Mouse (Mus musculus): ENCODE measurements around the gene Ttll3. TPM values are rescaled to one million over a fixed set of nuclear protein-coding genes. Genes with fewer than 3 reads are reported as not detected.

Gene Ttll3
- polyA plus RNA-seq, 1 experiment from 2014 or later: 1.5 TPM

GRCm38 (mm10) chr6:113351653-113352052, 37.4 kb upstream of the Ttll3 start:
- no peak overlapping the region for H3K27ac ChIP-seq (ENCODE audit: low read depth, low read length)
- no peaks in the 10 kb centered on the region for H3K27me3 ChIP-seq (ENCODE audit: control insufficient read depth, insufficient read depth, low read length)
- no peak overlapping the region for H3K9ac ChIP-seq (ENCODE audit: low read depth, low read length)
- no peaks in the 10 kb centered on the region for H3K36me3 ChIP-seq (ENCODE audit: control insufficient read depth, insufficient read depth, low read length)
- ATAC-seq (replicated peaks; ENCODE audit: insufficient number of reproducible peaks, low FRiP score, low TSS enrichment): no peak
- no peak overlapping the region for H3K4me3 ChIP-seq (ENCODE audit: low read depth, low read length)
- H3K9me3 ChIP-seq (replicated peaks; ENCODE audit: control insufficient read depth, low read length): no peaks in the 10 kb centered on the region
- H3K4me2 ChIP-seq: no peak overlapping the region
- 65% methylated on average over 10 of the region's 10 CpGs for WGBS (ENCODE audit: insufficient replicate concordance)
- H3K4me1 ChIP-seq (ENCODE audit: control insufficient read depth, insufficient read depth, low read length): no peaks in the 10 kb centered on the region

- no peak overlapping the region for H3K9ac ChIP-seq (ENCODE audit: low read depth, low read length)
- WGBS (ENCODE audit: insufficient replicate concordance): 70% methylated on average over 3 of the region's 3 CpGs
- H3K27me3 ChIP-seq (ENCODE audit: control insufficient read depth, insufficient read depth, low read length): no peaks in the 10 kb centered on the region
- H3K36me3 ChIP-seq (ENCODE audit: control insufficient read depth, insufficient read depth, low read length): no peaks in the 10 kb centered on the region
- H3K9me3 ChIP-seq (replicated peaks; ENCODE audit: control insufficient read depth, low read length): no peaks in the 10 kb centered on the region
- no peak overlapping the region for H3K27ac ChIP-seq (ENCODE audit: low read depth, low read length)
- no peak overlapping the region for H3K4me3 ChIP-seq (ENCODE audit: low read depth, low read length)
- H3K4me2 ChIP-seq: no peak overlapping the region
- ATAC-seq (replicated peaks; ENCODE audit: insufficient number of reproducible peaks, low FRiP score, low TSS enrichment): no peak
- no peaks in the 10 kb centered on the region for H3K4me1 ChIP-seq (ENCODE audit: control insufficient read depth, insufficient read depth, low read length)
Observed at GRCm38 (mm10) chr6:113352820-113353219, 36.2 kb upstream of the Ttll3 start.

GRCm38 (mm10) chr6:113353696-113354095, 35.4 kb upstream of the Ttll3 start:
- H3K36me3 ChIP-seq (ENCODE audit: control insufficient read depth, insufficient read depth, low read length): no peaks in the 10 kb centered on the region
- H3K9me3 ChIP-seq (replicated peaks; ENCODE audit: control insufficient read depth, low read length): no peaks in the 10 kb centered on the region
- no peak overlapping the region for H3K27ac ChIP-seq (ENCODE audit: low read depth, low read length)
- 66% methylated on average over 3 of the region's 3 CpGs for WGBS (ENCODE audit: insufficient replicate concordance)
- no peak for ATAC-seq (replicated peaks; ENCODE audit: insufficient number of reproducible peaks, low FRiP score, low TSS enrichment)
- no peak overlapping the region for H3K9ac ChIP-seq (ENCODE audit: low read depth, low read length)
- no peak overlapping the region for H3K4me2 ChIP-seq
- H3K27me3 ChIP-seq (ENCODE audit: control insufficient read depth, insufficient read depth, low read length): no peaks in the 10 kb centered on the region
- no peak overlapping the region for H3K4me3 ChIP-seq (ENCODE audit: low read depth, low read length)
- H3K4me1 ChIP-seq (ENCODE audit: control insufficient read depth, insufficient read depth, low read length): no peaks in the 10 kb centered on the region

GRCm38 (mm10) chr6:113361476-113361875, 27.6 kb upstream of the Ttll3 start:
- Histone ChIP-seq H3K4me3 (ENCODE audit: low read depth, low read length) (no peak overlapping the region), H3K9ac (ENCODE audit: low read depth, low read length) (no peak overlapping the region), H3K27me3 (ENCODE audit: control insufficient read depth, insufficient read depth, low read length) (no peaks in the 10 kb centered on the region), H3K4me2 (no peak overlapping the region), H3K4me1 (ENCODE audit: control insufficient read depth, insufficient read depth, low read length) (no peaks in the 10 kb centered on the region), H3K36me3 (ENCODE audit: control insufficient read depth, insufficient read depth, low read length) (no peaks in the 10 kb centered on the region), H3K27ac (ENCODE audit: low read depth, low read length) (no peak overlapping the region), H3K9me3 (replicated peaks; ENCODE audit: control insufficient read depth, low read length) (no peaks in the 10 kb centered on the region)
- no peak for ATAC-seq (replicated peaks; ENCODE audit: insufficient number of reproducible peaks, low FRiP score, low TSS enrichment)
- 73% methylated on average over 4 of the region's 4 CpGs for WGBS (ENCODE audit: insufficient replicate concordance)

- Histone ChIP-seq H3K9ac (ENCODE audit: low read depth, low read length) (no peak overlapping the region), H3K4me1 (ENCODE audit: control insufficient read depth, insufficient read depth, low read length) (no peaks in the 10 kb centered on the region), H3K27me3 (ENCODE audit: control insufficient read depth, insufficient read depth, low read length) (no peaks in the 10 kb centered on the region), H3K27ac (ENCODE audit: low read depth, low read length) (no peak overlapping the region), H3K9me3 (replicated peaks; ENCODE audit: control insufficient read depth, low read length) (no peaks in the 10 kb centered on the region), H3K4me2 (no peak overlapping the region), H3K4me3 (ENCODE audit: low read depth, low read length) (no peak overlapping the region), H3K36me3 (ENCODE audit: control insufficient read depth, insufficient read depth, low read length) (no peaks in the 10 kb centered on the region; the same call in 1 of the 2 replicates)
- WGBS (ENCODE audit: insufficient replicate concordance): 100% methylated on average over 1 of the region's 1 CpGs
- ATAC-seq (replicated peaks; ENCODE audit: insufficient number of reproducible peaks, low FRiP score, low TSS enrichment): no peak
Observed at GRCm38 (mm10) chr6:113362241-113362640, 26.8 kb upstream of the Ttll3 start.

GRCm38 (mm10) chr6:113364518-113365135, 24.4 kb upstream of the Ttll3 start:
- no peak overlapping the region for H3K4me2 ChIP-seq
- no peak overlapping the region for H3K27ac ChIP-seq (ENCODE audit: low read depth, low read length)
- H3K9ac ChIP-seq (ENCODE audit: low read depth, low read length): no peak overlapping the region
- H3K4me3 ChIP-seq (ENCODE audit: low read depth, low read length): no peak overlapping the region
- no peak for ATAC-seq (replicated peaks; ENCODE audit: insufficient number of reproducible peaks, low FRiP score, low TSS enrichment)
- H3K4me1 ChIP-seq (ENCODE audit: control insufficient read depth, insufficient read depth, low read length): no peaks in the 10 kb centered on the region
- H3K9me3 ChIP-seq (replicated peaks; ENCODE audit: control insufficient read depth, low read length): no peaks in the 10 kb centered on the region
- H3K27me3 ChIP-seq (ENCODE audit: control insufficient read depth, insufficient read depth, low read length): no peaks in the 10 kb centered on the region
- H3K36me3 ChIP-seq (ENCODE audit: control insufficient read depth, insufficient read depth, low read length): peaks cover 5% of the 10 kb centered on the region
- WGBS (ENCODE audit: insufficient replicate concordance): 64% methylated on average over 8 of the region's 8 CpGs

GRCm38 (mm10) chr6:113366639-113367038, 22.4 kb upstream of the Ttll3 start:
- Histone ChIP-seq H3K4me2 (no peak overlapping the region), H3K4me3 (ENCODE audit: low read depth, low read length) (no peak overlapping the region), H3K9ac (ENCODE audit: low read depth, low read length) (no peak overlapping the region), H3K27ac (ENCODE audit: low read depth, low read length) (no peak overlapping the region), H3K4me1 (ENCODE audit: control insufficient read depth, insufficient read depth, low read length) (no peaks in the 10 kb centered on the region), H3K9me3 (replicated peaks; ENCODE audit: control insufficient read depth, low read length) (no peaks in the 10 kb centered on the region), H3K27me3 (ENCODE audit: control insufficient read depth, insufficient read depth, low read length) (no peaks in the 10 kb centered on the region), H3K36me3 (ENCODE audit: control insufficient read depth, insufficient read depth, low read length) (peaks cover 15% of the 10 kb centered on the region)
- WGBS (ENCODE audit: insufficient replicate concordance): 87% methylated on average over 6 of the region's 6 CpGs
- no peak for ATAC-seq (replicated peaks; ENCODE audit: insufficient number of reproducible peaks, low FRiP score, low TSS enrichment)

GRCm38 (mm10) chr6:113367574-113367973, 21.5 kb upstream of the Ttll3 start:
- Histone ChIP-seq H3K4me3 (ENCODE audit: low read depth, low read length) (no peak overlapping the region), H3K4me2 (no peak overlapping the region), H3K4me1 (ENCODE audit: control insufficient read depth, insufficient read depth, low read length) (no peaks in the 10 kb centered on the region), H3K36me3 (ENCODE audit: control insufficient read depth, insufficient read depth, low read length) (peaks cover 18% of the 10 kb centered on the region), H3K9me3 (replicated peaks; ENCODE audit: control insufficient read depth, low read length) (no peaks in the 10 kb centered on the region), H3K27ac (ENCODE audit: low read depth, low read length) (no peak overlapping the region), H3K27me3 (ENCODE audit: control insufficient read depth, insufficient read depth, low read length) (no peaks in the 10 kb centered on the region), H3K9ac (ENCODE audit: low read depth, low read length) (no peak overlapping the region)
- 96% methylated on average over 1 of the region's 1 CpGs for WGBS (ENCODE audit: insufficient replicate concordance)
- no peak for ATAC-seq (replicated peaks; ENCODE audit: insufficient number of reproducible peaks, low FRiP score, low TSS enrichment)

- no peak overlapping the region for H3K4me3 ChIP-seq (ENCODE audit: low read depth, low read length)
- 89% methylated on average over 7 of the region's 7 CpGs for WGBS (ENCODE audit: insufficient replicate concordance)
- peaks cover 18% of the 10 kb centered on the region for H3K36me3 ChIP-seq (ENCODE audit: control insufficient read depth, insufficient read depth, low read length)
- H3K4me2 ChIP-seq: no peak overlapping the region
- no peaks in the 10 kb centered on the region for H3K27me3 ChIP-seq (ENCODE audit: control insufficient read depth, insufficient read depth, low read length)
- no peak overlapping the region for H3K27ac ChIP-seq (ENCODE audit: low read depth, low read length)
- no peaks in the 10 kb centered on the region for H3K4me1 ChIP-seq (ENCODE audit: control insufficient read depth, insufficient read depth, low read length)
- no peak for ATAC-seq (replicated peaks; ENCODE audit: insufficient number of reproducible peaks, low FRiP score, low TSS enrichment)
- H3K9ac ChIP-seq (ENCODE audit: low read depth, low read length): no peak overlapping the region
- H3K9me3 ChIP-seq (replicated peaks; ENCODE audit: control insufficient read depth, low read length): no peaks in the 10 kb centered on the region
Observed at GRCm38 (mm10) chr6:113368124-113368523, 20.9 kb upstream of the Ttll3 start.
